Mouse (Mus musculus) heart, embryonic 10.5 days (tissue): ENCODE data around the gene Srrm3. TPM values are rescaled to one million over a fixed set of nuclear protein-coding genes. Genes with fewer than 3 reads are reported as not detected.

Experiments used
- DNase-seq: peaks from one replicate; pipeline ENCODE4 v3.0.0-alpha.2; 2017; ENCODE audit warnings: low spot score
- H3K27ac ChIP-seq: fragments of 300-500 bp; sonication (generic); 2 replicates; pipeline ENCODE4 v1.5.1; 2016; ENCODE audit warnings: mild to moderate bottlenecking
- H3K27me3 ChIP-seq: fragments of 300-500 bp; sonication (generic); 2 replicates; pipeline ENCODE4 v1.6.1; 2016; ENCODE audit warnings: mild to moderate bottlenecking; ENCODE audit not compliant: poor library complexity, insufficient read depth, severe bottlenecking
- H3K36me3 ChIP-seq: fragments of 300-500 bp; sonication (generic); 2 replicates; pipeline ENCODE4 v1.6.1; 2016; ENCODE audit warnings: mild to moderate bottlenecking, moderate library complexity
- H3K4me1 ChIP-seq: fragments of 300-500 bp; sonication (generic); 2 replicates; pipeline ENCODE4 v1.6.1; 2016; ENCODE audit warnings: mild to moderate bottlenecking
- H3K4me3 ChIP-seq: fragments of 300-500 bp; sonication (generic); 2 replicates; pipeline ENCODE4 v1.5.1; 2016; ENCODE audit warnings: mild to moderate bottlenecking, moderate library complexity
- H3K9me3 ChIP-seq: fragments of 300-500 bp; sonication (generic); 2 replicates; pipeline ENCODE4 v1.6.1; 2016; ENCODE audit warnings: mild to moderate bottlenecking, moderate library complexity
- WGBS: fragments of 180-500 bp; shearing (Covaris S2); methylation state at CpG from one replicate; pipeline ENCODE4 v1.1.7; 2016; 5-methylcytosine and 5-hydroxymethylcytosine counted together
- polyA plus RNA-seq: library from polyadenylated mRNA; unstranded; fragments of >200 nt; fragmentation: Nextera tagmentation; extraction: Ambion mirVana; gene quantifications from 2 replicates; pipeline ENCODE4 v1.2.1, GENCODE M21; 2016

Srrm3 gene
- polyA plus RNA-seq, 1 experiment from 2014 or later, result 0.26 TPM

DNA sequence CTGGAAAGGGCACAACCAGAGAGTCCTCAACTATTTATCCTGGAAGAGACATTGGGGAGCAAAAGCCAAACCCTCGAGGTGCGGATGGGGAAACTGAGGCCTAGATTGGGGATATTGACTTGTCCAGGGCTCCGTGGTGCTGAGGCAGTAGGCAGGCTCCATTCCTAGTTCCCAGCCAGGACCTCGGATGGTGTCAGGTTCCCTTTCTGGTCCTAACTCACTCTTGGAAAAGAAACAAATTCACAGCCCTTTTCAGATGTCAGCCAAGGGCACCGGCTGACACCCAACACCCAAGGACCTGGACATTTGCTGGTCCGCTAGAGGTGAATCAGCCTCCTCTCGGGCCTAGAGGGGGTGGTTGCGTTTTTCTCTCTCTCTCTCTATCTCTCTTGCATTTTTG is 60.0 kb downstream of the Srrm3 start:
- Histone ChIP-seq H3K27ac (no peak overlapping the region), H3K4me1 (peaks cover 18% of the 10 kb centered on the region), H3K4me3 (no peak overlapping the region), H3K27me3 (peaks cover 95% of the 10 kb centered on the region), H3K36me3 (no peaks in the 10 kb centered on the region), H3K9me3 (no peaks in the 10 kb centered on the region)
- no peak for DNase-seq
- 28% methylated on average over 8 of the region's 8 CpGs for WGBS

DNA sequence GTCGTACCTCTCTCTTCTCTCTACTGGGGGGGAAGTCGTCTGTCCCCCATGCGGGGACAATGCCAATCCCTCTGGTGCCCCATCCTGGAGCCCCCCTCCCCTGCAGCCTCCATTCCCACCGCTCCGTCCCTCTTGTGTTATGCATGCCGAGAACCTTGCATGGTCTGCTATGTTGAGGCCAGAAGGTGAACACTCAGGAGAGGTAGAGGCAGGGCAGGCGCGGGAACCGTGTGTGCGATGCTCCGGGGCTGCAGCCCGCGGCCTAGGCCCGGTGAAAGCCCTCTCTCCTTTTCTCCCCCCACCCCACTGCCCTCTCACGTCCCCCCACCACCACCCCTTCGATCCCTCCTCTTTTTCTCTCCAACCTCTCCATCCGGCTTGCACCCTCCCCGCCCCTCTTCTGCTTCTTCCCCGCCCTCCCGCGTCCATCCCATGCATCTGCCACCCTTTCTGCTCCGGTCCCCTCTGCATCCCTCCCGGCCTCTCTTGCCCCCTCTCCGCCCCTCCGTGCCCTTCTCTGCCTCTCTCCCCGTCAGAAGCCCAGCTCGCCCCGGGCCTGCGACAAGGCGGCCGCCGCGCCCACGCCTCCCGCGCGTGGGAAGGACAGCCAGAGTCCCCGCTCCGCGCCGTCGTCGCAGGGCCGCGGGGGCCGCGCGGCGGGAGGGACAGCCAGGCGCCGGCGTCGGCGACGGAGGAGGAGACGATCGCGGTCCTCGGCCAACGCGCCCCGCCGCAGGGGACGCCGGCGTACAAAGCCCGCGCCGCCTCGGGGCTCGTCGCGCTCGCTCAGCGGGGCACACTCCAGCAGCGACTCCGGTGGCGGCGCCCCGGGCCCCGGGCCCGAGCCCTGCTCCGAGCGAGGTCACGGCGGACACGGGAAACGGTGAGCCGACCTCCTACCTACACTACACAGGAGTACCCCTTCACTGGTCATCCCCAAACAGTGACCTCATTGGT is 61.2 kb downstream of the Srrm3 start:
- peaks cover 93% of the 10 kb centered on the region for H3K27me3 ChIP-seq
- H3K4me3 ChIP-seq, result peak overlapping the region; percentile 62
- 2% methylated on average over 69 of the region's 89 CpGs for WGBS
- peak overlapping the region; percentile 65 for H3K27ac ChIP-seq
- H3K36me3 ChIP-seq, result no peaks in the 10 kb centered on the region
- DNase-seq, result no peak
- H3K4me1 ChIP-seq, result peaks cover 19% of the 10 kb centered on the region
- no peaks in the 10 kb centered on the region for H3K9me3 ChIP-seq

GRCm38 (mm10) chr5:135868653-135869052 is 62.0 kb downstream of the Srrm3 start:
- Histone ChIP-seq H3K4me3 (peak overlapping the region; percentile 62), H3K4me1 (peaks cover 27% of the 10 kb centered on the region), H3K27ac (no peak overlapping the region), H3K36me3 (no peaks in the 10 kb centered on the region), H3K9me3 (no peaks in the 10 kb centered on the region), H3K27me3 (peaks cover 95% of the 10 kb centered on the region)
- 1% methylated on average over 27 of the region's 27 CpGs for WGBS
- no peak for DNase-seq

DNA sequence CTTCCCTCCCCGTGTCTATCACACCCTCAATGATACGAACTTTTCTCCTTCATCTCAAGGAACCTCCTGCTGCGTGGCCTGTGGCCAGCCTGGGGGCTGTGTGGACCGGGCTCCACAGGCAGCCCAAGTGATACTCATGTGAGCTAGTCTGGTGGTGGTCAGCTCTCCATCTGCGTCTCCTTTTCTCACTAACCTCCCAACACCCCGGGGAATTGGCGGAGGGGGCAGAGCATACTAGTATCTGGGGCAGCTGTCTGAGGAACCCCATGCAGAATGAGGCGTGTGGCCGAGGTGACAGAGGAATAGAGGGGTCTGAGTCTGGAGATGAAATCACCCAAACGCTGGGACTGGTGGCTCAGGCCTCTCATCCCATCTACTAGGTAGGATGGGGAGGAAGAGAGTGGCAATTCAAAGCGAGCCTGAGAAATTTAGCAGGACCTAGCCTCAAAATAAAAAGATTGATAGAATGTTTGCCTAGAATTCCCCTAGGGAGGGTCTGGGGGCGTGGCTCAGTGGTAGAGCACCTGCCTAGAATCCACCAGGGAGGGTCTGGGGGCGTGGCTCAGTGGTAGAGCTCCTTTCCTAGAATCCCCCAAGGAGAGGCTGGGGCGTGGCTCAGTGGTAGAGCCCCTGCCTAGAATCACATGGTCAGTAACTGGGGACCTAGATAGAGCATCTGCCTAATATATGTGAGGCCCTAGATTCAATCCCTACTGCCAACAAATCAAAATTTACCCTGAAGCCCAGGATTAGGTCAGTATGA is 63.2 kb downstream of the Srrm3 start:
- H3K4me3 ChIP-seq, result no peak overlapping the region
- no peaks in the 10 kb centered on the region for H3K9me3 ChIP-seq
- H3K4me1 ChIP-seq, result peaks cover 29% of the 10 kb centered on the region
- H3K27ac ChIP-seq, result no peak overlapping the region
- WGBS, result 46% methylated on average over 14 of the region's 14 CpGs
- DNase-seq, result no peak
- no peaks in the 10 kb centered on the region for H3K36me3 ChIP-seq
- H3K27me3 ChIP-seq, result peaks cover 92% of the 10 kb centered on the region

- Histone ChIP-seq H3K36me3 (no peaks in the 10 kb centered on the region), H3K4me3 (no peak overlapping the region), H3K27ac (no peak overlapping the region), H3K4me1 (peaks cover 29% of the 10 kb centered on the region), H3K27me3 (peaks cover 86% of the 10 kb centered on the region), H3K9me3 (no peaks in the 10 kb centered on the region)
- WGBS, result 84% methylated on average over 5 of the region's 5 CpGs
- no peak for DNase-seq
These were observed 63.8 kb downstream of the Srrm3 start for GRCm38 (mm10) chr5:135870505-135870904.

GRCm38 (mm10) chr5:135872996-135873395 is 66.3 kb downstream of the Srrm3 start:
- 20% methylated on average over 16 of the region's 16 CpGs for WGBS
- DNase-seq, result no peak
- no peaks in the 10 kb centered on the region for H3K9me3 ChIP-seq

DNA sequence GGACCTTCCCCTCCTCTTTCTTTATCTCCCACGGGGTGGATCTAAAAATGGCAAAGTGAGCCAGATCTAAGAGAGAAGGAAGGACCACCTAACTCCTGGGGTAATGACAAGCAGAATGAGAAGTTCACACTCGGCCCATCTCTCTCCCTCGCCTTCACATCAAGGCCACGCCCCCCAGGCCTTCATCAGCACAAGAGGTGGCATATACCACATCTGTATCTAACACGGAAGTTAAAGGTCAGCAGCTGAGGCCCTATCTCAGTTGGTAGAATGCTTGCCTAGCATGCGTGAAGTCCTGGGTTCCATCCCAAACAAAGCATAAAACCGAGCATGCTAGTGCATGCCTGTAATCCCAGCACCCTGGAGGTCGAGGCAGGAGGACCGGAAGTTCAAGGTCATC is 67.1 kb downstream of the Srrm3 start:
- no peak overlapping the region for H3K27ac ChIP-seq
- peaks cover 27% of the 10 kb centered on the region for H3K4me1 ChIP-seq
- 49% methylated on average over 9 of the region's 9 CpGs for WGBS
- H3K36me3 ChIP-seq, result no peaks in the 10 kb centered on the region
- no peak overlapping the region for H3K4me3 ChIP-seq
- H3K27me3 ChIP-seq, result peaks cover 56% of the 10 kb centered on the region
- DNase-seq, result no peak
- no peaks in the 10 kb centered on the region for H3K9me3 ChIP-seq

More at GRCm38 (mm10) chr5:135872996-135873395, 66.3 kb downstream of the Srrm3 start:
- Histone ChIP-seq H3K27me3 (peaks cover 63% of the 10 kb centered on the region), H3K4me1 (peaks cover 32% of the 10 kb centered on the region), H3K4me3 (peak overlapping the region; percentile 44), H3K27ac (peak overlapping the region; percentile 62), H3K36me3 (no peaks in the 10 kb centered on the region)

GRCm38 (mm10) chr5:135877180-135877579 is 70.5 kb downstream of the Srrm3 start:
- WGBS, result 19% methylated on average over 8 of the region's 8 CpGs
- no peak for DNase-seq
- no peak overlapping the region for H3K27ac ChIP-seq
- H3K4me3 ChIP-seq, result peak overlapping the region; percentile 59
- H3K36me3 ChIP-seq, result no peaks in the 10 kb centered on the region
- no peaks in the 10 kb centered on the region for H3K9me3 ChIP-seq
- H3K4me1 ChIP-seq, result peaks cover 35% of the 10 kb centered on the region
- H3K27me3 ChIP-seq, result peaks cover 22% of the 10 kb centered on the region

DNA sequence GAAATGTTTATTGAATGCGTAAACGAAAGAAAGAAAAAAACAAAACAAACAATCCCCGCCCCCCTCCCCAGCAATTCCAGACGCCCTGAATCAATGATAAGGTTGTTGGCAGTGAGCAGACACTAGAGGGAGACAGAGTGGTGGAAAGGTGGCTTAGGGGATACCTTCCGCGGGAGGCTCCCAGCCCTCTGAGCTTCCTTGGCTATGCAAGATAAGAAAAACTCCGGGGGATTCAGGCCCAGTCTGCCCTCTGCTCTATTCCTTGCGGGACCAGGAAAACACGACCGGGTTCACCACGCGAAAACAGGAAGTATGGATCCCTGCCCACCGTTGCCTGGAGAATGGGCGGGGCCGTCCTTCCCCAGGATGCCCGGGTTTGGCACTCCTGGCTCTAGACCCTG is 71.1 kb downstream of the Srrm3 start:
- H3K36me3 ChIP-seq, result no peaks in the 10 kb centered on the region
- peaks cover 34% of the 10 kb centered on the region for H3K4me1 ChIP-seq
- DNase-seq, result peak; percentile 84
- H3K27ac ChIP-seq, result peak overlapping the region; percentile 84
- 3% methylated on average over 16 of the region's 16 CpGs for WGBS
- H3K9me3 ChIP-seq, result no peaks in the 10 kb centered on the region
- H3K27me3 ChIP-seq, result peaks cover 17% of the 10 kb centered on the region
- H3K4me3 ChIP-seq, result peak overlapping the region; percentile 59

DNA sequence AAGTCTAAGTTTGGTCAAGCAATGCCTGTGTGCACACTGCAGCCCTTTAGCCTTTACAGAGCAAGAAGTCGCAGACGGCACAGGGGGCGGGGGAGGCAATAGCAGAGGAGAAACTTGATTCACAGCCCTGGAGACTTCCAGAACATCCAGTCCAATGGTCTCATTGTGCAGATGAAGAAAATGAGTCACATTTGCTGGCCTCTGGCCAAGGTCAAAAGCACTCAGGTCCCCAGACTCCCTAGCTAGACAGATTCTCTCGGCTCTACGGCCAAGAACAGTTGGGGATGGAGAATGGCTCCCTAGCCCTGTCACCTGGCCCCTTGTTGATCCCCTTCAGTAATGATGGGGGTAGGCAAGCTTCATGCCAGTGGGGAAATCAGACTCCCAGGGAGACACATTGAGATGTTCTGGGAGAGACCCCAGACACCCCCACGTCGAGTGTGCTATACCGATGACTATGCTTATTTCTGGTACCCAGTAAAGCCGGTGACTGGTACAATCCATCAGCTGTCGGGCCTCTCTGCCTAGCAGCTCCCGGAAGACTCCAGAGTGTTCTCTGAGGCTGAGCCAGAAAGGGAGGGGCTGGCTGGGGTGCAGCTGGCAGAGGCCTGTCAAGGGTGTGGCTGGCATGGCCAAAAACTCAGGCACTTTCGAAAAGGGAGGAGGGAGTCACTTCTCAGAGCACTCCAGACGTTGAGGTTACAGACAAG is 72.9 kb downstream of the Srrm3 start:
- H3K9me3 ChIP-seq, result no peaks in the 10 kb centered on the region
- DNase-seq, result no peak
- H3K27me3 ChIP-seq, result no peaks in the 10 kb centered on the region; the same call in 1 of the 2 replicates
- H3K4me3 ChIP-seq, result no peak overlapping the region
- H3K4me1 ChIP-seq, result peaks cover 24% of the 10 kb centered on the region
- H3K27ac ChIP-seq, result peak overlapping the region; percentile 36; the same call in 1 of the 2 replicates
- 51% methylated on average over 13 of the region's 13 CpGs for WGBS
- no peaks in the 10 kb centered on the region for H3K36me3 ChIP-seq

DNA sequence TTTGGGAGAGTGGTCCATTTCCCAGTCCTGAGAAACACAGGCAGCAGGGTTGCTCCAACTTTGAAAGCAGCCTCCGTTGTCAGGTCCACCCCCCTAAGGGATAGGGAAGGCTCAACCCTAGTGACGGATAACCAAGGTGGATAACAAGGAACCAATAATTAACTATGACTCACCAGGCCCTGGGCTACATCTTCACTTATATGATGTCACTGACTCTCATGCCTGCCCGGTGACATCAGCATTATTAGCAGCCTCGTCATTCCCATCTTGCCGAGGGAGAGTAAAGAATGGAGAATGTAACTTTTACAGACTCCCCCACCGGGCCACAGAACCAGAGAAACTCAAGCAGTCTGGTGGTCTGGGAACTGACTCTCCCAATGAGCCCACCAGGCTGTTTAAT is 78.0 kb downstream of the Srrm3 start:
- no peak for DNase-seq
- H3K4me3 ChIP-seq, result no peak overlapping the region
- 56% methylated on average over 6 of the region's 6 CpGs for WGBS
- H3K36me3 ChIP-seq, result no peaks in the 10 kb centered on the region
- no peak overlapping the region for H3K27ac ChIP-seq
- H3K4me1 ChIP-seq, result peaks cover 13% of the 10 kb centered on the region
- peaks cover 21% of the 10 kb centered on the region for H3K27me3 ChIP-seq
- H3K9me3 ChIP-seq, result no peaks in the 10 kb centered on the region

GRCm38 (mm10) chr5:135887675-135888102 is 81.0 kb downstream of the Srrm3 start, which contains the start of gene Hspb1:
Gene Hspb1 (plus strand): TSS chr5:135887919.
- under 1% methylated on average over 24 of the region's 24 CpGs for WGBS
- no peaks in the 10 kb centered on the region for H3K36me3 ChIP-seq
- H3K27me3 ChIP-seq, result peaks cover 29% of the 10 kb centered on the region
- peak; percentile 95 for DNase-seq
- H3K27ac ChIP-seq, result peak within 1 kb of the TSS; percentile 91
- peaks cover 12% of the 10 kb centered on the region for H3K4me1 ChIP-seq
- H3K4me3 ChIP-seq, result peak within 1 kb of the TSS; percentile 71
- H3K9me3 ChIP-seq, result no peaks in the 10 kb centered on the region
